Mouse (Mus musculus) lung, adult 2 months (tissue): Measurements from ENCODE around the gene E2f2.

Experiments
- CTCF ChIP-seq: fragments of 200-500 bp; IDR thresholded peaks from 2 replicates; pipeline ENCODE4 v1.5.1; 2011; ENCODE audit warnings: mild to moderate bottlenecking, low read length, control low read depth; ENCODE audit not compliant: insufficient read depth
- POLR2A ChIP-seq: fragments of 200-500 bp; IDR thresholded peaks from 2 replicates; pipeline ENCODE4 v1.6.1; 2011; ENCODE audit warnings: low read depth, mild to moderate bottlenecking, control low read depth, low read length, borderline replicate concordance; ENCODE audit errors: extremely low read depth

DNA sequence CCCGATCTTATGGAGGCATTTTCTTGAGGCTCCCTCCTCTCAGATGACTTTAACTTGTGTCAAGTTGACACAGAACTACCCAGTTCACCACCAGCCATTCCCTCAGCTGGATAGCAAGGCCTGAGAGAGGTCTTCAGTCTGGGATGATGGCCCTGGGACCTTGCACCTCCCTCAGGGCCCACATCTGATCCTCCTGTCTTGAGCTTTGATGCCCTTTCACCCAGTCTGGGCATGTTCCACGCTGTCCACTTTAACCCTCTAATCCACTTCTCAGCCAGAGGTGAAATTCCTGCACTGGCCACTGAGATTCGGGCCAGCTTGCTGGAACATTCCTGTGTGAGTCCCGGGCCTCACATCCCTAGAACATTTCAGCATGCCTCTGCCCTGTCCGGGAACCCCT lies 46.2 kb upstream of the E2f2 start:
- no peak for TF ChIP-seq CTCF
- TF ChIP-seq POLR2A, result no peak
